Mouse (Mus musculus): ENCODE results near the gene Aox2.

DNA sequence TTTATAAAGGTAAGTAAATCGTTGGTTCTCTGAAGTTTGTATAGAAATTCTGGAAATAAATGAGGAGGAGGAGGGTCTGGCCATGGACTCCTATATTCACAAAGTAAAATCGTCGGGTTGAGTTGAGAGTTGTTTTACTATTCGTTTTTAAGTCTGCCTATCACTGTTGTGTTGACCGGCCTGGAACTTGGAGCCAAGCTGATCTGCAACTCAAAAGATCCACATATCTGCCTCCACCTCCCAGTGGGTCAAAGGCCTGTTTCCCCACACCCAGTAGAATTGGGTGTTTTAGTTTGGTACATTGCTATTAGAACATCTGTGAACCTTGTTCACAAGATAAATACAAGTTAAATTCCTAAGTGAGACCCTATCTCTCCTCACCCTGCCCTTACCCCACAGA is 125.6 kb downstream of the Aox2 start:
- TF ChIP-seq CTCF (IDR thresholded peaks at IDR 0.05; ENCODE audit: low read depth) (no peak), EP300 (optimal IDR thresholded peaks at IDR 0.05) (no peak)

All from stomach, postnatal 0 days (tissue).